Mouse (Mus musculus) CH12.LX (cell line): ENCODE measurements around the gene Ms4a10. TPM values are rescaled to one million over a fixed set of nuclear protein-coding genes. Genes with fewer than 3 reads are reported as not detected.

Experiments
- DNase-seq: peaks from one replicate; pipeline ENCODE4 v3.0.0-alpha.2; 2013; ENCODE audit errors: extremely low read depth
- H3K27ac ChIP-seq: 2 replicates; pipeline ENCODE4 v1.5.1; 2012; ENCODE audit warnings: low read depth, mild to moderate bottlenecking, control low read depth, moderate library complexity; ENCODE audit not compliant: insufficient read depth
- H3K27me3 ChIP-seq: replicated peaks from 2 replicates; pipeline ENCODE3; 2012; ENCODE audit warnings: inconsistent platforms
- H3K36me3 ChIP-seq, 2 experiments: replicated peaks in 1 of 2; 2 replicates each; pipeline versions ENCODE3 to v1.6.1; 2012; ENCODE audit warnings: inconsistent platforms in 1 of 2, low read length in 1 of 2, mild to moderate bottlenecking in 1 of 2, mixed read lengths in 1 of 2, moderate library complexity in 1 of 2; ENCODE audit not compliant: control insufficient read depth in 1 of 2, insufficient read depth in 1 of 2
- H3K4me1 ChIP-seq, 2 experiments: 2 replicates each; pipeline ENCODE4 v1.6.1; 2012; ENCODE audit warnings: inconsistent platforms in 1 of 2, moderate library complexity in 1 of 2; ENCODE audit not compliant: insufficient read depth in 2 of 2, control insufficient read depth in 1 of 2
- H3K4me2 ChIP-seq: 2 replicates; pipeline ENCODE4 v1.6.1; 2012; ENCODE audit warnings: low read depth, mild to moderate bottlenecking, control low read depth; ENCODE audit not compliant: poor library complexity, insufficient read depth, severe bottlenecking
- H3K4me3 ChIP-seq, 3 experiments: fragments of 150-350 bp in 1 of 3; sonication (generic) in 1 of 3; replicated peaks in 1 of 3; 2 replicates each; pipeline versions ENCODE3 to v1.5.1; 2011 to 2012; ENCODE audit warnings: low read depth in 2 of 3, low read length in 2 of 3, mild to moderate bottlenecking in 2 of 3, moderate library complexity in 2 of 3, control low read depth in 1 of 3, improper control_type of control experiment in 1 of 3, inconsistent platforms in 1 of 3, mixed read lengths in 1 of 3; ENCODE audit not compliant: poor library complexity in 1 of 3
- H3K79me2 ChIP-seq: replicated peaks from 2 replicates; pipeline ENCODE4 v1.6.1; 2012; ENCODE audit warnings: mild to moderate bottlenecking, moderate library complexity; ENCODE audit not compliant: control insufficient read depth, poor library complexity, insufficient read depth, severe bottlenecking; ENCODE audit errors: extremely low read depth
- H3K9ac ChIP-seq: 2 replicates; pipeline ENCODE4 v1.6.1; 2012; ENCODE audit warnings: low read depth, mild to moderate bottlenecking, control low read depth, moderate library complexity; ENCODE audit not compliant: insufficient read depth
- H3K9me3 ChIP-seq: replicated peaks from 2 replicates; pipeline ENCODE3; 2012; ENCODE audit warnings: low read length, inconsistent platforms, mixed read lengths
- CHD1 ChIP-seq: IDR thresholded peaks from 2 replicates; pipeline ENCODE4 v1.6.1; 2012; ENCODE audit warnings: low read depth, low read length, improper control_type of control experiment, inconsistent platforms
- CHD2 ChIP-seq: IDR thresholded peaks from 2 replicates; pipeline ENCODE4 v1.6.1; 2011; ENCODE audit warnings: low read length, improper control_type of control experiment
- CTCF ChIP-seq, 2 experiments: IDR thresholded peaks in 1 of 2; conservative IDR thresholded peaks in 1 of 2; 2 replicates each; pipeline ENCODE4 v1.5.1; 2011 to 2012; ENCODE audit warnings: low read depth in 2 of 2, low read length in 2 of 2, improper control_type of control experiment in 1 of 2, inconsistent platforms in 1 of 2, mild to moderate bottlenecking in 1 of 2, moderate library complexity in 1 of 2
- IRF4 ChIP-seq: IDR thresholded peaks from 2 replicates; pipeline ENCODE4 v1.6.1; 2014; ENCODE audit warnings: low read depth, mild to moderate bottlenecking, inconsistent platforms, low read length, improper control_type of control experiment
- JUND ChIP-seq: conservative IDR thresholded peaks from 2 replicates; pipeline ENCODE4 v1.6.1; 2011; ENCODE audit warnings: low read depth, low read length, improper control_type of control experiment
- MAX ChIP-seq: IDR thresholded peaks from 2 replicates; pipeline ENCODE4 v1.6.1; 2011; ENCODE audit warnings: low read length, improper control_type of control experiment
- MYC ChIP-seq: IDR thresholded peaks from 2 replicates; pipeline ENCODE4 v1.6.1; 2011; ENCODE audit warnings: low read depth, mild to moderate bottlenecking, improper control_type of control experiment, low read length
- NRF1 ChIP-seq: IDR thresholded peaks from 2 replicates; pipeline ENCODE4 v1.6.1; 2014; ENCODE audit warnings: low read depth, mild to moderate bottlenecking, inconsistent platforms, low read length, improper control_type of control experiment, moderate library complexity
- RAD21 ChIP-seq: IDR thresholded peaks from 2 replicates; pipeline ENCODE4 v1.6.1; 2011; ENCODE audit warnings: low read depth, mild to moderate bottlenecking, low read length, improper control_type of control experiment, moderate library complexity
- SIN3A ChIP-seq: IDR thresholded peaks from 2 replicates; pipeline ENCODE4 v1.6.1; 2012; ENCODE audit warnings: low read length, improper control_type of control experiment, inconsistent platforms
- SMC3 ChIP-seq: IDR thresholded peaks from 2 replicates; pipeline ENCODE4 v1.6.1; 2011; ENCODE audit warnings: low read depth, low read length, improper control_type of control experiment
- TBP ChIP-seq: conservative IDR thresholded peaks from 2 replicates; pipeline ENCODE4 v1.6.1; 2011; ENCODE audit warnings: low read depth, low read length, improper control_type of control experiment
- UBTF ChIP-seq: IDR thresholded peaks from 2 replicates; pipeline ENCODE4 v1.6.1; 2012; ENCODE audit warnings: low read depth, mild to moderate bottlenecking, inconsistent platforms, low read length, improper control_type of control experiment, moderate library complexity
- ZC3H11A ChIP-seq: IDR thresholded peaks from 2 replicates; pipeline ENCODE4 v1.6.1; 2012; ENCODE audit warnings: low read depth, mild to moderate bottlenecking, inconsistent platforms, low read length, improper control_type of control experiment
- dilution Hi-C: fragments of 300-500 bp; cut with MboI; formaldehyde crosslinking; loops from 2 replicates; pipeline ENCODE4 v1.14.3; 2020; ENCODE audit warnings: low sequenced_read_pairs; ENCODE audit not compliant: extremely low pct_unique_long_range_greater_than_20kb, extremely low pct_ligation_motif_present
- in situ Hi-C: fragments of 300-500 bp; cut with MboI; formaldehyde crosslinking; loops from 3 replicates; pipeline ENCODE4 v1.14.3; 2019; ENCODE audit warnings: low sequenced_read_pairs, low pct_ligation_motif_present, low pct_unique_long_range_greater_than_20kb, mixed read lengths
- polyA plus RNA-seq: library from polyadenylated mRNA; unstranded; fragments of >175 nt; gene quantifications from 2 replicates; pipeline ENCODE4 v1.2.1, GENCODE M21; 2012; ENCODE audit warnings: low read depth; ENCODE audit not compliant: insufficient read length
- total RNA-seq, 2 experiments: library from RNA; depleted of rRNA; stranded (reverse); fragments of 300-350 nt in 1 of 2; fragments of >200 nt in 1 of 2; gene quantifications; 2 replicates each; pipeline ENCODE4 v1.2.3; 2012 to 2014

Ms4a10 gene
- total and polyA plus RNA-seq, 3 experiments: not detected

DNA sequence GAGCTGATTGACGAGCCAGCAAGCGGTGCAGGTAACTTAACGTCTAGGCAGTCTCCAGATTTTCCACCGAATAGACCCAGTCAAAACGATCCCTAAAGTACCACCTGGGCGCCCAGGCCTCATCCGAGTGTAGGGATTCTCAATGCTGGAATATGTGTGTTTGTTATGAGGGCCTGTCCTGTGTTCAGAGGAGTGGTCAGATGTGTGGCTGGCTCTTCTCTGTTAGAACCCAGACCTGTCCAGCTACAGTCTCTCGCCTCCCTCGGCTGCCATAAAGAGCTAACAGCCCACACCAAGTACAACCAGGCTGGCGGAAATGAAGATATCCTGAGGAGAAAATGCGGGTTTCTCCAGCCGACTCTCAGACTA lies 14.5 kb downstream of the Ms4a10 start:
- H3K4me1 ChIP-seq: 0 out of 4 replicates have a peak, but pooled peaks cover 0 to 2% of the 10 kb centered on the region in 2 experiments
- dilution Hi-C loops (no loop called here), in situ Hi-C loops (loop anchor here (5.0 to 10.0 kb wide), 2 partner anchors 48 to 285 kb away; partner anchors contain the start of gene Pga5)
- TF ChIP-seq TBP (no peak), NRF1 (no peak), CHD1 (no peak), JUND (no peak), CTCF (conservative IDR thresholded peaks at IDR 0.05 in 1 of 2, IDR thresholded peaks at IDR 0.05 in 1 of 2; ENCODE audit: low read depth in 2 of 2, low read length in 2 of 2) (no peak), UBTF (no peak), MAX (no peak), CHD2 (no peak)
- H3K4me2 ChIP-seq: no peak overlapping the region
- H3K9me3 ChIP-seq: no peaks in the 10 kb centered on the region
- H3K79me2 ChIP-seq: no peaks in the 10 kb centered on the region
- H3K4me3 ChIP-seq: no peak overlapping the region
- no peaks in the 10 kb centered on the region for H3K36me3 ChIP-seq
- DNase-seq: no peak
- no peak overlapping the region for H3K9ac ChIP-seq
- no peak overlapping the region for H3K27ac ChIP-seq
- H3K27me3 ChIP-seq: peaks cover 63% of the 10 kb centered on the region

- DNase-seq: peak; percentile 80
- H3K36me3 ChIP-seq: no peaks in the 10 kb centered on the region
- H3K4me2 ChIP-seq: no peak overlapping the region
- H3K4me3 ChIP-seq: no peak overlapping the region
- no peaks in the 10 kb centered on the region for H3K79me2 ChIP-seq
- H3K9me3 ChIP-seq: no peaks in the 10 kb centered on the region
- H3K9ac ChIP-seq: no peak overlapping the region
- H3K27ac ChIP-seq: no peak overlapping the region
- peaks cover 57% of the 10 kb centered on the region for H3K27me3 ChIP-seq
- dilution Hi-C loops (no loop called here), in situ Hi-C loops (no loop called here)
- TF ChIP-seq SMC3 (peak; percentile 92), RAD21 (peak; percentile 97), CTCF (conservative IDR thresholded peaks at IDR 0.05 in 1 of 2, IDR thresholded peaks at IDR 0.05 in 1 of 2; ENCODE audit: low read depth in 2 of 2, low read length in 2 of 2) (peak; percentile 54 to 95; a peak in 3 of 4 replicates), SIN3A (0 out of 2 replicates have a peak, but pooled peaks have one; percentile 34), MAX (no peak), ZC3H11A (peak; percentile 73), IRF4 (0 out of 2 replicates have a peak, but pooled peaks have one; percentile 20), MYC (no peak)
- 0 out of 4 replicates have a peak, but pooled peaks cover 0 to 2% of the 10 kb centered on the region in 2 experiments for H3K4me1 ChIP-seq
Measured at GRCm38 (mm10) chr19:10959085-10959977, 15.1 kb downstream of the Ms4a10 start.
